Mouse (Mus musculus) inflammation-experienced regulatory T-cells, adult 6 months (primary cell): ENCODE measurements around the gene Defb26. TPM values are rescaled to one million over a fixed set of nuclear protein-coding genes. Genes with fewer than 3 reads are reported as not detected.

Source experiments
- ATAC-seq: one replicate; pipeline ENCODE4 v1.8.0; 2017
- polyA plus RNA-seq, 3 experiments: library from polyadenylated mRNA; unstranded; fragments of 100-300 nt; shearing (Covaris generic); gene quantifications; one replicate each; pipeline ENCODE4 v1.2.1; 2017

Gene Defb26
- polyA plus RNA-seq, 3 experiments from 2014 or later, result not detected

GRCm38 (mm10) chr2:152464570-152465150 lies 46.8 kb downstream of the Defb26 start, which contains the start of gene Defb23:
Defb23 (minus strand) TSS chr2:152464620.
- no peak for ATAC-seq

GRCm38 (mm10) chr2:152459241-152459640 lies 52.3 kb downstream of the Defb26 start:
- ATAC-seq, result no peak

Other genes starting within 250 kb of the Defb26 start
- gene Tbc1d20, start 217.9 kb downstream of the Defb26 start, polyA plus RNA-seq, result 10 to 100 TPM; 16.1 to 19.1 (median 16.8) TPM
- 10 to 100 TPM; 54.0 to 68.9 (median 63.6) TPM for gene Rbck1, start 179.0 kb downstream of the Defb26 start, polyA plus RNA-seq
- 1 to 10 TPM; 1.7 to 3.5 (median 2.1) TPM for gene Trib3, start 167.7 kb downstream of the Defb26 start, polyA plus RNA-seq
- not detected for gene Nrsn2, start 135.1 kb downstream of the Defb26 start, polyA plus RNA-seq
- gene Sox12, start 113.6 kb downstream of the Defb26 start, polyA plus RNA-seq, result under 1 TPM in 2 of 3 experiments, not detected in 1; 0.39 to 0.49 TPM
- gene Zcchc3, start 96.7 kb downstream of the Defb26 start, polyA plus RNA-seq, result under 1 TPM; 0.34 to 0.95 (median 0.93) TPM
- not detected for gene 6820408C15Rik, start 96.1 kb downstream of the Defb26 start, polyA plus RNA-seq
- gene Defb23, start 47.1 kb downstream of the Defb26 start, polyA plus RNA-seq, result not detected
- gene Defb20, start 34.6 kb downstream of the Defb26 start, polyA plus RNA-seq, result not detected
- gene Defb22, start 21.6 kb downstream of the Defb26 start, polyA plus RNA-seq, result not detected
- gene Defb28, start 6.6 kb upstream of the Defb26 start, polyA plus RNA-seq, result not detected
- gene Defb29, start 28.4 kb upstream of the Defb26 start, polyA plus RNA-seq, result not detected
- not detected for gene Gm17416, start 57.6 kb upstream of the Defb26 start, polyA plus RNA-seq
- not detected for gene Defb21, start 61.1 kb upstream of the Defb26 start, polyA plus RNA-seq
- gene Defb19, start 68.6 kb upstream of the Defb26 start, polyA plus RNA-seq, result not detected
- gene Defb45, start 87.7 kb upstream of the Defb26 start, polyA plus RNA-seq, result not detected
- gene Defb36, start 92.6 kb upstream of the Defb26 start, polyA plus RNA-seq, result not detected
- gene Defb25, start 111.4 kb upstream of the Defb26 start, polyA plus RNA-seq, result 1 to 10 TPM in 1 of 3 experiments, not detected in 2; 1.4 TPM
- gene Rem1, start 115.3 kb upstream of the Defb26 start, polyA plus RNA-seq, result not detected
- 10 to 100 TPM; 61.6 to 72.9 (median 72.1) TPM for gene H13, start 157.8 kb upstream of the Defb26 start, polyA plus RNA-seq
- 1 to 10 TPM; 2.4 to 3.7 (median 2.5) TPM for gene Mcts2, start 175.3 kb upstream of the Defb26 start, polyA plus RNA-seq
- gene Id1, start 224.6 kb upstream of the Defb26 start, polyA plus RNA-seq, result under 1 TPM in 1 of 3 experiments, not detected in 2; 0.91 TPM
- gene Cox4i2, start 242.5 kb upstream of the Defb26 start, polyA plus RNA-seq, result not detected